Mouse (Mus musculus): ENCODE measurements around the gene Sppl2c. TPM values are rescaled to one million over a fixed set of nuclear protein-coding genes. Genes with fewer than 3 reads are reported as not detected.

Gene Sppl2c
- not detected in 2 replicates for polyA plus RNA-seq (2015; fragmentation: Nextera tagmentation; extraction: Ambion mirVana)

DNA sequence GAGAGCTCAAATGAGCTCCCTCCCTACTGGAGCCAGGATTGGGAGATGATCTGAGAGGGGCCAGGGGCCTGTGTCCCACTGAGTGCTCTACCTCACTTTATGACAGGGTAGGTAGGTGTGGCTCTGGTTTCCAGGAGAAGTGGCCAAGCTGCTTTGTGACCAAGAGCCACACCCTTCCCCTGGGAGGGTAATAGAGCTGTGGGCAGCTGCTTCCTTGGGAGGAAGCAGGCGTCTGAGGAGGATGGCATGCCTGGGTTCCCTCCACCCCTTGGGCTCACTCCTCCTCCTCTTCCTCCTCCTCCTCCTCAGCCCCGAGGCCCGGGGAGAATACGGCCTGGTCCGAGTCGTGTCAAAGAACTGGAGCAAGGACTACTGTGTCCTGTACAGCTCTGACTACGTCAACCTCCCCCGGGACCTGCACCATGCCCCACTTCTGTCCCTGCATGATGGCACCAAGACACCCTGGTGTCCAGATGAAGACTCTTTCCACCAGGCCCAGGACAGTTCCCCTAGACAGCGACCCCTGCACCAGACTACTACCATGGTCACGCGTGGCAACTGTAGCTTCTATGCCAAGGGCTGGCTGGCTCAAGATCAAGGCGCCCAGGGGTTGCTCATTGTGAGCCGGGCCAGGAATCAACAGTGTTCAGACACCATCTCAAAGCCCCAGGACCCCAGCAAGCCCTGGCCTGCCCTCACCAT, at the start of gene Sppl2c:
Gene Sppl2c (plus strand): TSS at position 193 of the 702 bp plus-strand sequence.
- no peak within 1 kb of the TSS for H3K27ac ChIP-seq (replicated peaks)
- no peaks in the 10 kb centered on the region for H3K36me3 ChIP-seq
- ATAC-seq (ENCODE audit: low read depth) = no peak
- no peak within 1 kb of the TSS for H3K9ac ChIP-seq
- H3K27me3 ChIP-seq = no peaks in the 10 kb centered on the region; the same call in 1 of the 2 replicates
- 71% methylated on average over 13 of the region's 13 CpGs for WGBS
- H3K9me3 ChIP-seq = no peaks in the 10 kb centered on the region
- H3K4me1 ChIP-seq (replicated peaks) = no peaks in the 10 kb centered on the region
- H3K4me2 ChIP-seq = no peak within 1 kb of the TSS
- no peak within 1 kb of the TSS for H3K4me3 ChIP-seq

DNA sequence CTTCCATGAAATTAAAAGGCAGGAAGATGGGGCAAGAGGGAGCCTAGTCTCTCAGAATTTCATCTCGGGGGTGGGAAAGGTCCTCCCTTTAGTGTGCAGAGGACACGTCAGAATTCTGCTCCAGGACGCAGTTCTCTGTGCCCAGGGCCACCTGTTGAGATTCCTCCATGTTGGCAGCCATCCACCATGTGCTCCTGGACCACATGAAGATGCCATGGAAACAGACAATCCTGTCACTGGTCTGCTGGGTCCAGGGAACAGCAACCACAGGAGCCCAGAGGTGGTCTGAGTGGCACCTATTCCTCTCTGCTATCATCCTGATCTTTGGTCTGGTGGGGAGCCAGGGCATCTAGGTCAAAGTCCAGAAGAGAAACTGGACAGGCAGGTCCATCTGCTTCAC, 47.2 kb upstream of the Sppl2c start:
- Histone ChIP-seq H3K9me3 (no peaks in the 10 kb centered on the region), H3K4me2 (no peak overlapping the region), H3K4me3 (no peak overlapping the region), H3K9ac (no peak overlapping the region), H3K27ac (replicated peaks) (no peak overlapping the region), H3K4me1 (replicated peaks) (peaks cover under 1% of the 10 kb centered on the region), H3K36me3 (no peaks in the 10 kb centered on the region), H3K27me3 (peaks cover 35% of the 10 kb centered on the region)
- ATAC-seq (ENCODE audit: low read depth) = no peak
- 73% methylated on average over 3 of the region's 3 CpGs for WGBS

DNA sequence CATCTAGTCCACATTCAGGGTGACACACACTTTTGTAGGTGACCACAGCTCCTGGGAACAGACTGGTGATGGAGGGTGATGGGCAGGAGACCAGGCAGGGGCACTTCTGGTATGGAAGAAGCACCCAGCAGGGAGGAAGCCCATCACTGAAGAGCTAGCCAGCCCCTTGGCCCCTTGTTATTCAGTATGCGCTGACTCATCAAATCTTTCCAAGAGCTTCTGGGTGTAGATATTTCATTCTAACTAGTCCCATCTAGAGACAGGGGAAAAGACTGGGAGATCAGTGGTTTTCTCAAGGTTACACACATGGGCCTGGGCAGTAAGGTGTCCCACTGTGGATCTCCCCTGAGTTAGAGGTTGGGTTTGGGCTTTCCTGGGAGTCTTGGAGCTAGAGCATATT, 41.2 kb upstream of the Sppl2c start:
- Histone ChIP-seq H3K4me2 (no peak overlapping the region), H3K4me1 (replicated peaks) (no peaks in the 10 kb centered on the region), H3K36me3 (no peaks in the 10 kb centered on the region), H3K9ac (no peak overlapping the region), H3K27ac (replicated peaks) (no peak overlapping the region), H3K4me3 (no peak overlapping the region), H3K9me3 (peaks cover 3% of the 10 kb centered on the region; the same call in 1 of the 2 replicates), H3K27me3 (no peaks in the 10 kb centered on the region)
- 100% methylated on average over 1 of the region's 1 CpGs for WGBS
- no peak for ATAC-seq (ENCODE audit: low read depth)

GRCm38 (mm10) chr11:104148787-104149186, 37.3 kb upstream of the Sppl2c start:
- H3K9me3 ChIP-seq = peaks cover 3% of the 10 kb centered on the region; the same call in 1 of the 2 replicates
- WGBS = 83% methylated on average over 7 of the region's 7 CpGs
- no peak overlapping the region for H3K4me2 ChIP-seq
- no peak overlapping the region for H3K27ac ChIP-seq (replicated peaks)
- ATAC-seq (ENCODE audit: low read depth) = no peak
- no peaks in the 10 kb centered on the region for H3K27me3 ChIP-seq
- H3K9ac ChIP-seq = no peak overlapping the region
- H3K36me3 ChIP-seq = no peaks in the 10 kb centered on the region
- no peak overlapping the region for H3K4me3 ChIP-seq
- H3K4me1 ChIP-seq (replicated peaks) = 0 out of 2 replicates have a peak, but pooled peaks cover 11% of the 10 kb centered on the region

DNA sequence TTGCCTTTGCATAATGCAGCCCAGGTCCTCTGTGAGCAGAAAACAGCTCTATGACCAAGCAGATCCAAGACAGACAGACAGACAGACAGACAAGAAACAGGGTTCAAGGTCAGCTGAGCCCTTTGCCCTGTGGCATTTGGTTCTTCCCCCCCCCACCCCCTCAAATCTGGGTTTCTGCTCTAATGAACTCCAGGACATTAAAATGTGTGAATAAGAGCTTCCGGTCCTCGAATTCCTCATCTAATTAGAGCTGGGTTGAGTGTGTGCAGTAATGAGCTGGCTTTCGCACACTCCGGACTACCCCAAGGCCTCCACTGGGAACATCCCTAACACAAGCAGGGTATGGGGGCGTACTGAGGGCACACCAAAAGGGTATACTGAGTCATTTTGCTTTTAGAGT, 35.2 kb upstream of the Sppl2c start:
- Histone ChIP-seq H3K4me2 (no peak overlapping the region), H3K4me1 (replicated peaks) (peaks cover 18% of the 10 kb centered on the region), H3K36me3 (no peaks in the 10 kb centered on the region), H3K27ac (replicated peaks) (no peak overlapping the region), H3K9me3 (no peaks in the 10 kb centered on the region), H3K27me3 (no peaks in the 10 kb centered on the region), H3K9ac (no peak overlapping the region), H3K4me3 (no peak overlapping the region)
- no peak for ATAC-seq (ENCODE audit: low read depth)
- WGBS = 53% methylated on average over 5 of the region's 5 CpGs

GRCm38 (mm10) chr11:104154332-104154731, 31.8 kb upstream of the Sppl2c start:
- no peak overlapping the region for H3K4me2 ChIP-seq
- peak overlapping the region; percentile 1; the same call in 1 of the 2 replicates for H3K27ac ChIP-seq (replicated peaks)
- no peak for ATAC-seq (ENCODE audit: low read depth)
- H3K4me1 ChIP-seq (replicated peaks) = peaks cover 46% of the 10 kb centered on the region
- no peaks in the 10 kb centered on the region for H3K9me3 ChIP-seq
- H3K4me3 ChIP-seq = no peak overlapping the region
- H3K9ac ChIP-seq = no peak overlapping the region
- WGBS = 55% methylated on average over 4 of the region's 4 CpGs
- no peaks in the 10 kb centered on the region; the same call in 1 of the 2 replicates for H3K27me3 ChIP-seq
- H3K36me3 ChIP-seq = no peaks in the 10 kb centered on the region

- Histone ChIP-seq H3K4me2 (no peak overlapping the region), H3K9ac (no peak overlapping the region), H3K4me1 (replicated peaks) (peaks cover 47% of the 10 kb centered on the region), H3K36me3 (no peaks in the 10 kb centered on the region), H3K27me3 (no peaks in the 10 kb centered on the region; the same call in 1 of the 2 replicates), H3K27ac (replicated peaks) (peak overlapping the region; percentile 33), H3K9me3 (no peaks in the 10 kb centered on the region), H3K4me3 (no peak overlapping the region)
- ATAC-seq (ENCODE audit: low read depth) = no peak
- WGBS = 21% methylated on average over 9 of the region's 9 CpGs
These were observed 31.1 kb upstream of the Sppl2c start for GRCm38 (mm10) chr11:104154820-104155635.

- no peaks in the 10 kb centered on the region for H3K36me3 ChIP-seq
- H3K27ac ChIP-seq (replicated peaks) = peak overlapping the region; percentile 33; the same call in 1 of the 2 replicates
- no peak overlapping the region for H3K4me3 ChIP-seq
- ATAC-seq (ENCODE audit: low read depth) = no peak
- no peak overlapping the region for H3K9ac ChIP-seq
- no peak overlapping the region for H3K4me2 ChIP-seq
- H3K9me3 ChIP-seq = no peaks in the 10 kb centered on the region
- no peaks in the 10 kb centered on the region; the same call in 1 of the 2 replicates for H3K27me3 ChIP-seq
- peaks cover 45% of the 10 kb centered on the region for H3K4me1 ChIP-seq (replicated peaks)
These were observed 30.2 kb upstream of the Sppl2c start for GRCm38 (mm10) chr11:104155899-104156298.

DNA sequence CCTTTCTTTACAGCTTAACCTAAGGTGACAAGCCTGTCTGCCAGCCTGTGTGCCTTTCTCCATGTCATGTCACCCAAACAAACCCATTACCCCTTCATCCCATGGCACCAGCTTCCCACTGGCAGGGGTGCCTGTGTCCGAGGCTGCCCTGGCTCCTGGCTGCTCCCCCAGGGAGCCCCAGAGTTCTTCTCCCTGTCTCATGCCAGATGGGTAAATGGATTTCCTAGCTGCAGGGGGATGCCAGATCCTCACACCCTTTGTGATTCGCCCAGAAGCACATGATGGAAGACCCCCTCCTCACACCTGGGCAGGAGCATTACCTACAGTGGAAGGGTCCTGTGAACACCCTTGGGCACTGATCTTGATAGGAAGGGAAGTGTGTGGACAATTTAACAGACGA, 29.7 kb upstream of the Sppl2c start:
- Histone ChIP-seq H3K27me3 (no peaks in the 10 kb centered on the region; the same call in 1 of the 2 replicates), H3K4me2 (no peak overlapping the region), H3K9me3 (no peaks in the 10 kb centered on the region), H3K36me3 (no peaks in the 10 kb centered on the region), H3K4me1 (replicated peaks) (peaks cover 40% of the 10 kb centered on the region), H3K4me3 (no peak overlapping the region), H3K27ac (replicated peaks) (0 out of 2 replicates have a peak overlapping the region, but pooled peaks have one; percentile 92), H3K9ac (no peak overlapping the region)
- 61% methylated on average over 3 of the region's 3 CpGs for WGBS
- ATAC-seq (ENCODE audit: low read depth) = no peak

DNA sequence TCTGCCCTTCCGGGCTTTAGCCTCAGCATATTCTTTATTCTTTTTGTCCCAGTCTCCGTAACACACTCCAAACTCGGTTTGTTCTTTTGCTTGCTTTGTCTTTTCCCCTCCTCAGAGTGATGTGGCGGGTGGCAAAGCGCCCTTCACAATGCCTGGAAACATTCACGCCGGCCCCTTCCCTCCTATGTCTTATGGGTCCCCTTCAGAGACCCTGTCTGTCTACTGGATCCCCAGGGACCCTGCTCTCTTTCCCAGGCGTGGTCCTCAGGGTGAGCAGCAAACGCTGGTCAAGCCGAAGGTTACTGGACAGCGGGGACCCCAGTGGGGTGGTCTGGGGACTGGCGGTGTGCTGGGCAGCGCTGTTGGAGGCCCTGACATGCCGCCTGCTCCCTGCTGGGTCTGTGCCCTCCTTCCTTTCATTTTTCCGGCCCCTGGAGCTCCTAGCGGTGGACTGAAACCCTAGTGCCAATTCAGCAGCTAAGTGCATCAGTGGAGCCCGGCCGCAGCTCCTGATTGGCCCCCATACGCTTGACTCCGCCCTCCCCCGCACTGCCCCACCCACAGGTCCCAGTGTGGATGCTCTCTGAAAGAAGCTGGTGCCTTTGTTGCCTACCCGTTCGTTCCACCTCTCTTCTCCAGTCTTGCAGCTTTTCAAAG, 28.4 kb upstream of the Sppl2c start:
- Histone ChIP-seq H3K4me1 (replicated peaks) (peaks cover 40% of the 10 kb centered on the region), H3K4me2 (peak overlapping the region; percentile 72), H3K4me3 (peak overlapping the region; percentile 42), H3K9me3 (no peaks in the 10 kb centered on the region), H3K36me3 (no peaks in the 10 kb centered on the region), H3K27me3 (no peaks in the 10 kb centered on the region; the same call in 1 of the 2 replicates), H3K9ac (peak overlapping the region; percentile 76), H3K27ac (replicated peaks) (peak overlapping the region; percentile 92)
- 4% methylated on average over 23 of the region's 23 CpGs for WGBS
- peak; percentile 96 for ATAC-seq (ENCODE audit: low read depth)

- Histone ChIP-seq H3K9me3 (no peaks in the 10 kb centered on the region), H3K9ac (peak overlapping the region; percentile 68), H3K36me3 (no peaks in the 10 kb centered on the region), H3K27me3 (no peaks in the 10 kb centered on the region; the same call in 1 of the 2 replicates), H3K4me3 (peak overlapping the region; percentile 42), H3K4me2 (peak overlapping the region; percentile 72), H3K4me1 (replicated peaks) (peaks cover 40% of the 10 kb centered on the region), H3K27ac (replicated peaks) (peak overlapping the region; percentile 92)
- peak; percentile 49; the same call in 1 of the 2 replicates for ATAC-seq (ENCODE audit: low read depth)
- 2% methylated on average over 17 of the region's 17 CpGs for WGBS
These were observed 27.7 kb upstream of the Sppl2c start for GRCm38 (mm10) chr11:104158260-104158907.
